Mouse (Mus musculus): ENCODE measurements around the gene Ceacam11.
"Not testable (repeated sequence)": the region's sequence is repeated elsewhere in the genome, so short reads cannot be mapped to it uniquely, and the experiment has no call there.

Gene Ceacam11

GRCm38 (mm10) chr7:17971824-17972223, at the start of gene Ceacam11:
Gene Ceacam11, plus strand, starts transcription at chr7:17972124.
- DNase-seq (ENCODE audit: low read depth, low spot score) = no peak

GRCm38 (mm10) chr7:18001131-18001530, 29.2 kb downstream of the Ceacam11 start:
- DNase-seq (ENCODE audit: low read depth, low spot score) = not testable (repeated sequence)

GRCm38 (mm10) chr7:18009589-18009988, 37.7 kb downstream of the Ceacam11 start, which contains the start of gene Ceacam13:
Gene Ceacam13, plus strand, starts transcription at chr7:18009889.
- no peak for DNase-seq (ENCODE audit: low read depth, low spot score)
